Mouse (Mus musculus) bone marrow macrophage, adult 2 months (primary cell): ENCODE measurements around the gene Rasgef1c.

Experiments
- CTCF ChIP-seq: IDR thresholded peaks from 2 replicates; pipeline ENCODE4 v1.5.1; 2012; ENCODE audit warnings: low read depth, mild to moderate bottlenecking, low read length, moderate library complexity
- POLR2A ChIP-seq: IDR thresholded peaks from 2 replicates; pipeline ENCODE4 v1.6.1; 2012; ENCODE audit warnings: mild to moderate bottlenecking, low read depth, low read length, borderline replicate concordance

- TF ChIP-seq CTCF (no peak), POLR2A (no peak)
These were observed 32.2 kb downstream of the Rasgef1c start for GRCm38 (mm10) chr11:49933811-49934210.
